Mouse (Mus musculus): Measurements from ENCODE around the gene Trio.

Trio gene

DNA sequence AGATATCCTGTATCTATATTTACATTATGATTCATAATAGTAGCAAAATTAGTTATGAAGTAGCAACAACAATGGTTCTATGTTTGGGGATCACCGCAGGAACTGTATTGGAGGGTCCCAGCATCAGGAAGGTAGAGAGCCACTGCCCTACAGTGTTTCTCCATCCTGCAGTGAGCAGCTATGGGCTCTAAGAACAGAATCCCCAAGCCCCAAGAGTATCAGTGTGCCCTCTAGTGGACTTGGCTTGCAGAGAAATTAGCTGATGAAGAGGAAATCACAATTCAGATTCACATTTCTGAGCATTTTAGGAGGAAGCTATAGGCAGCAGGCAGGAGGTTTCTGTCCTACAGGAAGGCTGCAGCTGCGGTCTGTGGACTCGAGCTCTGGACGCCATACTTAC lies 202.1 kb downstream of the Trio start:
- DNase-seq, result peak; percentile 70

DNA sequence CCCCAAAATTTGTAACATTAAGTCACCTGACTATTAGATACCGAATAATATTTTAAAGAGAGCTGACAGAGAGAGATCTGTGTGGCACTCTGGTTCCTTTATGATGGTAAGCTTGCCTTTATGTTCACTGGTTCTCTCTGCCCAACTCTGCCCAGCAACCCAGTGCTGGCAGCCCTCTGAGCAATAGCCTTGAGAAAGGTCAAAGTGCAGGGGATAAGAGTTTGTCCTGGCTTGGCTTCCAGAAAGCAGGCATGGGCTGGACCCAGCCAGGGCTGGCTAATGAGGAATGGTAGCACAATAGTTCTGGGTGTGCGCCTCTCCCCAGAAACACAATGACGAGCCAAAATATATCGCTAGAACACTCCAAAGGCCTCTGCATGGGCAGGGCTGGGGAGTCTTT lies 203.2 kb downstream of the Trio start:
- no peak for DNase-seq

DNA sequence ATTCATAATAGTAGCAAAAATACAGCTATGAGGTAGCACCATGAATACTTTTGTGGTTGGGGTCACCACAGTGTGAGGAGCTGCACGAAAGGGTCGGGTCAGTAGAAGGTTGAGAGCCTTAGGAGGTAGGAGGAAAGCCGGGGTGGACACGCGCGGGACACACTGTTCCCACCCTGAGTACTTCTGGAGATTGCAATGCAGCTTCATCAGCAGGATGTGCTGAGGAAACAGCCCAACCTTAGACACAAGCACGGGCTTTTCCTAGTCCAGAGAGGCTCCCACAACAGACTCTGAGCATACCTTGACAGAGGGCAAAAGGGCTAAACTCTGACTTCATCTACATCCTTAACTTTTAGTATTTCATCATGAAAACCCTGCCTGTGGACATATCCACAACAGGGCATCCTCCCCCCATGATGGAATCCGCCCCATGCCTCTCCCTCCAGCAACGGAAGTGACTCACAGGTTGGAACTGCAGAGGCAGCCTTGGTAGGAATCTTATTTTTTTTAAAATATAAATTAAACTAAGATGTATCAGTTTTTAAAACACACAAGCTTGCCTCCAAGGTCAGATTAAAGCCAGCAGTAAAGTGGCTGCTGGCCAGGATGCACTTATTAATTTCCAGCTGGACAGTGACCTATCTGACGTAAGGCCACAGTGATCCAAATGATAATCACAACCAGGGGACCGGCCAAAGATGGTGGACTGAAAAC lies 203.8 kb downstream of the Trio start:
- DNase-seq, result no peak

DNA sequence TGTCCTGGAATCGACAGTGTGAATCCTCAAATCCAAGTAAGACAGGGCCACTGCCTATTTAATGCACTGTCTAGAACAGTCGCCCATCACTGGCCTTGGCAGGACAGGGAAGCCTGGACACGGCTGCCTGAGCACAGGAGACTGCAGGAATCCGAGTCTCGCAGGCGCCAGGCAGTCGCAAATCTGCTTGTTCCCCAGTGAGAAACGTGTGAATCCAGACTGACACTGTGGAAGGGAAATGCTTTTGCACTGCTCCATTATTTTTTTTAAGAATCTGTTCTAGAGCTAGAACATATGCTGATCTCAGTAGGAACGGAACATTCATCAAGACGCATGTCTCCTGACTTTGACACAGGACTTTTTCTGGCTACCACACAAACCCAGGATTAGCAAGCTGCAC lies 208.6 kb downstream of the Trio start:
- no peak for DNase-seq

DNA sequence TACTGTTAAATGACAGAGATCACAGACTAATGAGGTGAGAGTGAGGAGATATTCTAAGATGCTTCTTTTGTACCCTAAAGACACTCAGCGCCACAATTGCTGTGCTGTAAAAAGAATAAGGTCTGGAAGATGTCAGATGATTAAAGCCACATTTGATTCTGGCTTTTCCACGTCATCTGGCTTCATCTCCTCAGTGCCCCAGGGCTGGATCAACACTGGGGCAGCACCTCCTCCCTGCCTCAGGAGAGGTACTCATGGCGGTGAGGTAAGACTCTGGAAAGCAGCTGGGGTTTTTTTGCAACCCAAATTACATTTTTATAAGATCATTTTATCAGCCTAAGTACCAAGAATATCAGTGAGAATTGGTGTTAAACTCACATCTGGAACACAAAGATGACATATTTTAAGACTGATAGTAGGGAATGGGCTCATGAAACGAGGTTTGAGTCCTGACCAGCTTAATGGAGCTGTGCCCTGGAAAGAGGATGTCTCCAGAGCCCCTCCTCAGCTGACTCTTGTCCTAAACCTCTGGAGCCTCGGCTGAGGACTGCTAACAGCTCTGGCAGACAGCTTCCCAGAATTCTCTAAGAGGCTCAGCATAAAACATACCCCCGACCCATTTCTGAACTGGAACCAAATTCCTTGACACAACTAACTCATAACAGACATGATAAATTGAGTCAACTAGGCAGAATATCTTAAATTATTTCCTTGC lies 210.8 kb downstream of the Trio start:
- no peak for DNase-seq

DNA sequence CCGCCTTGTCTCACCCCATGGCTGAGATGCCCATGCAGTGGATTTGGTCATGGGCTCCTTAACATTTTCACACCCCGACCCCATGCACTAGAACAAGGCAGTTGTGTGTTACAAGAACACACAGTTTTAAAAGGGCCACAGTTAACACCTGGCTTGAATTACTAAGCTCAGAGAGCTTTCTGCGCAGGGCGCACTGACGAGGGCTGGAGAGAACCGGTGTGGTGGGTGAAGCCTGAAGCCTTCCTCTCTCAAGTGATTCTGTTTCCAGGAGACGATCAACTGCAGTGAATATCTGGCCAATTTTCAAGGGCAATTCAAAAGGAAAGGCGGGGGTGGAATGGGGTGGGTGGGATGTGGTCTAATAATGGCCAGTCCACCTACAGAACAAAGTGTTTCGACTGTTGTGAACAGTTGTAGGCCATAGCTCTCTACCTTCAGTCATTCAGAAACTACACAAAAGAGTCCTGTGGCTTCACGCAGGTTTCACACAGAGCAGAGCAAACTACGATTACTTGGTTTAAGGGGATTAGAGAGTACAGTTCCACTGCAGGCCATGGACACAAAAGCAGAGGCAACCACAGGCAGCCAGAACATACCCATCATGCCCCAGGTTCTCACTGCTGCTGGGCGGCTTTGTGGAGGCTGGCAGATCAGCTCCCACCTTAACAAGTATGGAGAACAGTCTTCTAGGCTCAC lies 214.7 kb downstream of the Trio start:
- DNase-seq, result no peak

DNA sequence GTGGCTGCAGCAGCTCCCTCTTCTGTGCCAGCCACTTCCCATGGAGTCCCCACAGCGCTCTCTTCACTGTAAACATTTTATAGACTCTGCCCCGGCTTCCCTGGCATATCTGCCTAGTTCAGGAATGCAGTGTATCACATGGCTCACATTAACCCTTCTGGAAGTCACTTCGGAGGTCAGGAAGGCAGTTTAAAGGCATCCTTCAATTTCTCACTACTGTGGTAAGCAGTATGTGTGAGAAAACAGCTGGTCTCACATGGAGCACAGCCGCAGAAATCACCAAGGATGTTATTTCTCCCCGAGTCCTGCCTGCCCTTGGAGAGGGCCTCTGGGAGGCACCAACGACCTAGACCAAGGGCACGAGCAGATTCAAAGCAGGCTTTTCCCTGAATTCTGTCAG lies 215.4 kb downstream of the Trio start:
- DNase-seq, result no peak

DNA sequence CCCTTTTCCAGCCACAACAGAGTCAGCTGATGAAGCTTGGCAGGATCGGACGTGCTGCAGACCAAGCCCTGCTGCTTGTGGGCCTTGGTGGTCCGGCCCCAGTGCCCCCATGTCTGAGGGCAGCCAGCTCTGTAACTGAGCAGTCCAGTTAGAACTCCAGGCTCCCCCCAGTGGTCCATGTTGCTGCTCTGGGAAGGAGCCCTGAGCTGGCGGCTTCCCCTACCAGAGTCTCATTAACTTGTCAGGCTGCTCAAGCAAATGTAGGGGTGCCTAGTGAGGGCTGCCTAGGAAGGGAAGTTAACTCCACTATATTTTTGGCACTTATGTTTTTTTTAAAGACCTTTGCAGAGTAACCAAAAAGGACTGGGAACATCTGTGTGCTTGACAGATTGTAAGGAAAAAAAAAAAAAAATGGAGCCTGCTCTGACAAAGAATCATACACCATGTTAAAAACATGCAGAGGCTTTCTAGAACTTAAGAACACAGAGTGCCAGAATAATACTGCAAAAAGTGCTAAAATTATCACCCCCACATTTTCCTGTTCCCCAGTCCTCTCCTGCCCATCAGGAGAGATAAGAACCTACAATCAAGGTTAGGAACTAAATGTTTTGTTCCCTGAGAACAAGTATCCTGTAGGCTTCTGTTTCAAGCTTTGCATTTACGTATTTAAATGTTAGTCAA lies 216.9 kb downstream of the Trio start:
- no peak for DNase-seq

DNA sequence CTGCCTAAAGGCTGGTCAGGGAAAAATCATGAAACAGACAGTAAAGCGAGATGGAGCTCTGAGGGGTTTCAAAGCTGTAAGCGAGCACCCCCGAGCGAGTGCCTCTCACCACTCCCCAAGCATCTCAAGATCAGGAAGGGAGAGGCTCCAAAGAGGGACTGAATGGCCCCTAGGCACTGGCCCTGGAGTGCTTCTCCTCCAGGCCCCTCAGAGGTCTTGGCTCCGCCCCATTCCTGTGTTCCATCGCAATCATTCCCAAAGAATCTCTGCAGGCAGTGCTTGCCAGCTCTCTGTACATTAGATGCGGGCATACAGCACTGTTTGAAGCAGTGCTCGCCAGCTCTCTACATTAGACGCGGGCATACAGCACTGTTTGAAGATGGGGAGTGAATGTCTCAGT lies 219.4 kb downstream of the Trio start:
- no peak for DNase-seq

DNA sequence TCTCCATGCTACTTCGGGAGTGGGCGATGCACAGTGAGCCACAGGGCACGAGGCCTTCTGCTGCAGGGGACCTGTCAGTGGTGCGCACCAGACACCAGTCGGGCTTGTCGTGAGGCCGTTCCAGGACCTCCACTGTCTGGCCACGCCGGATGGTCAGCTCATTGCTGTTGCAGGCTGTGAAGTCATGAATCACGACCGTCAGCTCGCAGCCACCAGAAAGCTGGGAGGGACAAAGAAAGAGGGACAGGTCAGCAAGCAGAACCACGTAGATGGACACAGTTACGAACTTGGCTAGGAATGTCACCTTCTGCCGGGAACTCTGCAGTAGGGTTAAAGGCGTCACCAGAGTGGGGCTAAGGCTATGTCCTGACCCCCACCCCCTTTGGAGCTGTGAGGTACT lies 220.0 kb downstream of the Trio start:
- no peak for DNase-seq

DNA sequence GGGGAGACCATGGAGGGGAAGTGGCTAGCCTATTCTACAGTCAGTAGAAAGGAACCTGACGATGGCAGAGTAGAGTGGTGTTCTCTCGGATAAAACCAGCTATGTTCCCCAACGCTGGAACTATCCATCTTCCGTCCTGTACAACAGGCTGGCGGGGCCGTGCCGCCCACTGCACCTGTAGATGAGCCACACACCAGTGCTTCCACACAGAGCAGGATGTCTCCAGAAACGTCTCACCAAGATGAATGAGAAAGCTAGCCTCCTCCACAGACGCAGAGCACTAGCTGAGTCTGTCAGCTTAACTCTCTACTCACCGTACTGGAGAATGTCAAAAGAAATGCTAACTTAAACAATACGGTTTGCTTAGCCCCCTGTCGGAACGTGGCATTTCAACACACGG lies 221.2 kb downstream of the Trio start:
- no peak for DNase-seq

DNA sequence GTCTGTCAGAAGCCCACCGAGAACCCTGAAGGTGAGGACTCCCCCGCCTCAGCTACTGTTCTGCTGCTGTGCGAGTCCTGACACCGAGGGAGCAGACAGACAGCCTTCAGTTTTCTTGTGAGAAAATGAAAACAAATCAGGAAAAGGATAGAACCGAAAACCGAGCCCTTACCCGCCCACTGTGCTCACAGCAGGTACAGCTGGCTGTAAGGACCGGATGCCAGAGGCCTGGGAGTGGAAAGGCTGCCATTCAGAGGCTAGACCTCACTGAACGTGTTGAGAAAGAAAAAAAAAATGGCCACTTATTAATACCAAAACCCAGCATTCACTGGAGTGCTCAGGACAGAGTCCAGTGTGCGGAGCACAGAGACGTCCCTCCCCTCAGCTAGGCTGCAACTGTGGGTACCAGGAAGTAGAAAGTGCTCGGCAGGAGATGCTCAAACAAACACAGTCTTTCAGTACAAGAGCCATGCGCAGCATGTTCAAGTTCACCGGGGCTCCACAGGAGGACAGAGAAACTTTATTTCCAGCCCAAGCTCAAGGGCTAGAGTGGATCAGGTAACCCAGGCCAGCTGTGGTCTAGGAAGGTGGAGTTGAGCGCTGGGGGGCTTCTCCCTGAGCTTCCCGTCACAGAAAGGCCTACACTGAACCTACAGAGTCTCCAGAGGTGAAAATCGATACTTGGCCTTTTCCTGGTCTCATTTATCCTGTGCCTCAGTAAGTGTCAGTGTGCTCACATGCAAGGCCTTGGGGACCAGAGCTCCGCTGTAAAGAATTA lies 221.9 kb downstream of the Trio start:
- DNase-seq, result no peak

DNA sequence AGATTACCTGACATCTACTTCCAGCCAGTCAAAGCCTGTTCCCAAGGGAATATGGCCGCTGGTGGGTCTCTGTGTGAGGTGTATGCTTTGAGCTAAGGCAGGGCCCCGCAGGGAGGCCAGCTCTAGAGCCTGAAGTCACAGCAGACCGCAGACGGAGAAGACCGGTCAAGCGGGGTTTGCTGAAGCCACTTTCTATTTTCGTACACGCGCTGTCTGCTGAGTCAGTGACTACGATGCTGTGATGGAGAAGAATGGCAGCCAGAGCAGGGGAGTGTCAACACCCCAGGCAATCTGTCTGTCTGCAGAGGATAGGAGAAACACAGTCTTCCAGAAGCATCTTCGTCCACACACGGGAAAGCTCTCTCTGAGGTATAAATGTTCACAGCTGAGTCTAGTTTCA lies 223.4 kb downstream of the Trio start:
- DNase-seq, result no peak

DNA sequence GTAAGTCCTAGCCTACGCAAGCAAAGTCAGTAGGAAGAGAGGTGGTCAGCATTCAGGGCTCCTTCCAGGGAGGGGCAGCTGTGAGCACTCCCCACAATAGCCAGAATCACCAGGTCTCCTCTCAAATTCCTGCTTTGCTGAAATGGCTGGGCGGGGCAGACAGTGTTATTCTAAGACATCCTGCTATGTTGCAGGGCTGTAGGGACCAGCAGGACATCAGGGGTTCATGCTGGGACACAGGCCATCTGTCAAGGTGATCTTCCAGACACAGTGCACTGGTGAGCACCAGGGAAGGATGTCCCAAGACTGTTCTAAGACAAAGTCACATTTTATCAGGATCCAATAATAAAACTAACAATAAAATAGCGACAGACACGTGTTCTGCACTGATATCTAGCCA lies 224.5 kb downstream of the Trio start:
- DNase-seq, result peak; percentile 23

DNA sequence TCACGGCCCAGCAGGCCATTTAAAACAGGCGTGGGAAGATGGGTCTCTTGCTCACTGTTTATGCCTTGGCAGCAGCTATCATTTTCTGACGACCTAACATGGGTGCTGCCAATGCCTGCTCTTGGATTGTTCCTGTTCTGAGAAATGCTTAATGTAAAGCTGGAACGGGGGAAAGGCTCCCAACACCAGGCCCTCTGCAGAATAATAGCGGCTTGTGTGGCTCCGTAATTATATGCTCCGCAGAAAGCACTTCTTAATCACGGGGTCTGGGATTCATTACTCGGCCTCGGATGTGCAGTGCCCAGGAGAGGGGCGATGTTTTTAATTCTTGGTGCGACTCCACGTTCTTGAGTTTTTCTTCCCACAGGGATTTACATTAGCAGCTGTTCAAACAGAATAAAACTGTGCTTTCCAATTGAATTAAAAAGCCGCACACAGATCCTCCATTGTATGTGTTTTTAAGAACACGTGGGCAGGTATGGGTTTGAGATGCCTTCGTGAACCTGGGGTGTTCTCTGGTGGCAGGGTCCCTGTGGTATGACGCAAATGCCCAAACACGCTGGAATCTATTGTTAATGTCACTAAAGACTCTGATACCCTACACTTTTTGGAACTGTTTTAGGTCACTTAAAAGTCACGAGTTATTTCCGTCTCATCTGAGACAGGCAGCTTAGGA lies 228.0 kb downstream of the Trio start:
- DNase-seq, result no peak

DNA sequence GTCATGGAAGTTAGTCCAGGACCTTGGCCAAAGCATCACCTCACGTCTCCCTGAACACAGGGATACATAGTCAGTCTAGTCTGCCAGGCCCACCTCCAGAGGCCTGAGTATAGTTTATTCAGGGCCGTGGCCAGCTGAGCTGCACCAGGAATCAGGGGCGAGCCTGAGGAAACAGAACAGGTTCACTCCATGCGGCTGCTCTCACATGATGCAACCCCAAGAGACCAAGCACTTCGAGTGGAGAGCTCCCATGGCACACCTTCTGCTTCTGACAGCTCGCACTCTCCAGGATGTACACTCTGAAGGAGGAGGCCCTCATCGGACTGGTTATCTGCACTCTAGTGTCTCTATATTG lies 228.8 kb downstream of the Trio start:
- DNase-seq, result peak; percentile 24

DNA sequence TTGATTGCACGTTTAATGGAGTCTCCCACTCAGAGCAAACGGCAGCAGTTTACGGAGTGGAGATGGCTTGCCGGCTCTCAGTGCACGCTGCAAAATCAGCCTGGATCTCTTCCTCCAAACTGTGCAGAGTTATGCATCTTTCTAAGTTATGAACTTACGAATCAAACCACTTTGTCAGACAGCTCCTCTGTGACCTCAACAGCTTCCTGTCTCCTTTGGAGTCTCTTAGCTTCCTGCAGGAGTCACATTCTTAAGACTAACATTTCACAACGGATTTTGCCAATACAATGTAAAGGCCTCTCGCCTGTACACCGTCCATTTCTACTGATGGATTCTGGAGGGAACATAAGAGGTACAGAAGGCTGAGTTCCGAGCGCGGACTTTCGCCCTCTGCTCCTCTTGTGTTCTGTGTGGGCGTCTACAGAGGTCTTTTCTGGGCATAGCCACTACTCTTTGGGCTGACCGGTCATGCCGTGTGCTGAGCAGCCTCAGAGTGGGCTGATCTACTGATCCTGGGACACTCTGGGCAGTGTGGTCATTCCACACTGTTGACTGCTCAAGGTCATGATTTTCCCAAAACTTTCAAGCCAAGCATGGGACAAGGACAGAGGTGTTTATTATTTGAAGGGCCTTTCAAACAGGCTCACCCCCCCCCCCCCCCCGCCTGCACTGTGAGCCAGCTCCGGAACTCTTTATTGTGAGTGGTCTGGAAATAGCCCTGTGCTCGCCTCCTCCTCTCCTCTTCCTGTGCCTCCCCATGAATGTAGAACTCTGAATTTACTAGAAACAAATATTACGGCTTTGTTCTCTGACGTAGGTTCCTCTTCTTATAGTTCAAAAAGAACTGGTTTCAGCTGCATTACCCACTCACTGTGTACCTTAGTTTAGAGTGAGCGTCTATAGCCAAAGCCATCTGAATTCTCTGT lies 229.4 kb downstream of the Trio start:
- peak; percentile 29 for DNase-seq

DNA sequence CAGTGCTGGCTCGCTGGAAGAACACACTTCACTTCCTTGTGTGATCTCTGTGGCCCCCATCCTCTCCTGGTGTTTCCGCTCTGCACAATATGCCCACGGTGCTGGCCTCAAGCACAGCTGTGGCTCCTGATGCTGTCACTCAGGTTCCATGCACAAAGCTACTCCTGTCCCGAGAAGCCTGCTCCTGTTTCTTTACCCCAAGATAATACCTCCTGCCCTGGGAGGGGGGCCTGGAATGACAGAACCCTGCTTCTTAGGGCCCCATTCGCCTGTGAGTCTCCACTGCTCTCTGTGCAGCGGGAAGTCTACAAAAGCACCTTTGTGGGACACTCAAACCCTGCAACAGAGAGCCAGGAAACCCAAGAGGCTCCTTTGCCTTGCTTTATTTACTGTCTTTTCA lies 232.4 kb downstream of the Trio start:
- peak; percentile 37 for DNase-seq

DNA sequence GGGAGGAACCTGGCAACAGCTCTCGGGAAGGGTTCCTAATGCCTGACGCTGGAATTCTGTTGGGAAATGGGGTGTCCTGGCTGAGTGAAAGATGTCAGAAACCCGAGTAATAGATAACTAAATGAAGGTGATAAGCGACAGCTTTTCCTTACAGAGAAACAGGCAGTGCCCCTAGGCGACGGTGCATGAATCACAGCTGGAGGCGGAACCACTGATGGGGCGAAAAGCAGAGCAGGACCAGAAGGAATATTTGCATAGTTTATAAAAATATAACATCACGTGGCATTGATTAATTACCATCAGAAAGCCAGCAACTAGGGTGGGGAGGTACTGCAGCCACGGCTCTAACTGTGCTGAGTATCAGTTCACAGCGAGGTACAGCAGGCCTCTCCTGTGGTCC lies 233.2 kb downstream of the Trio start:
- DNase-seq, result no peak

DNA sequence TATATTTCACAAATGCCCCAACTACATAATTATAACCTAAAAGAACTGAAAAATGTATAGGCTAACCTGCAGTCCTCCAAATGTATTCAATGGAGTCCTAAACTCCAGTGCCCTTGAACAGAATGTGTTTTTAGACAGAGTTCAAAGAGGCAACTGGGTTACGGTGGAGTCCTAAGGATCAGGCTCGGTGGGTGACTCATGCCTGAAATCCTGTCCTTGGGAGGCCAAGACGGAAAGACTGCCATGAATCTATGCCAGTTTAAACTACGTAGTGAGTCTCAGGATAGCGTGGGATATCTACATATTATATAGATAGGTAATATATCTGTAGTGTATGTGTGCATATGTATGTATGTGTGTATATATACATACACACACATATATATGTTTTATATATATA lies 234.5 kb downstream of the Trio start:
- DNase-seq, result no peak

DNA sequence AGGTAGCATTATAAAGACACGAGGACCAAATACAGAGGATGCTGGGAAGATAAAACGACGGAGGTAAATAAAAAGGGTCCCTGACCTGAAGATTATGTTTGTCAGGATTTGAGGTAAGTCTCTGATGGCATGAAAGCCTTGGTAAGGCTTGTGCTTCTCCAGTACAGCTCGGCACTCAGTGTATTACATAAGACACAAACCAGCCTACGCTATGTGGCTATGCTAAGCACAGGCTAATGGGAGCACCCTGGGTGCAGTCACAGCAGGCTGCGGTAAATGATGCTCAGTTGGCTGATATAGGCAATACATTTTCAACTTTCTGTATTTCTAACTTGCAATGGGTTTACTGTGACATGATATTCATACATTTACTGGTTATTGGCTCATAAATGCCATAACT lies 234.9 kb downstream of the Trio start:
- no peak for DNase-seq
